Mouse (Mus musculus) G1E-ER4 (cell line): ENCODE measurements at regions not wholly inside any gene's neighbourhood (a gene's known extent, or its start where the extent isn't known, plus 50 kb on each side); places are given as distances from the start of the nearest gene placed in this dataset.

Source experiments
- GATA1 ChIP-seq: IDR thresholded peaks from one replicate; pipeline ENCODE4 v1.8.0; 2012; ENCODE audit warnings: low read length, inconsistent platforms

GRCm38 (mm10) chr1:186341878-186342277, 224.8 kb upstream of the Lyplal1 start:
- TF ChIP-seq GATA1, result no peak

- no peak for TF ChIP-seq GATA1
These were observed 223.6 kb upstream of the Lyplal1 start for GRCm38 (mm10) chr1:186340701-186341100.

- TF ChIP-seq GATA1, result no peak
These were observed 200.2 kb upstream of the Lyplal1 start for GRCm38 (mm10) chr1:186317285-186317684.

GRCm38 (mm10) chr1:186314180-186314579, 197.1 kb upstream of the Lyplal1 start:
- no peak for TF ChIP-seq GATA1

- no peak for TF ChIP-seq GATA1
These were observed 195.6 kb upstream of the Lyplal1 start for GRCm38 (mm10) chr1:186312698-186313097.

- TF ChIP-seq GATA1, result no peak
These were observed 194.9 kb upstream of the Lyplal1 start for GRCm38 (mm10) chr1:186312008-186312407.

- TF ChIP-seq GATA1, result no peak
These were observed 190.5 kb upstream of the Lyplal1 start for GRCm38 (mm10) chr1:186307627-186308026.

- no peak for TF ChIP-seq GATA1
These were observed 180.4 kb upstream of the Lyplal1 start for GRCm38 (mm10) chr1:186297464-186297863.

GRCm38 (mm10) chr1:186295201-186295600, 178.1 kb upstream of the Lyplal1 start:
- TF ChIP-seq GATA1, result no peak

- no peak for TF ChIP-seq GATA1
These were observed 177.5 kb upstream of the Lyplal1 start for GRCm38 (mm10) chr1:186294635-186295034.

GRCm38 (mm10) chr1:186289117-186289516, 172.0 kb upstream of the Lyplal1 start:
- no peak for TF ChIP-seq GATA1

- no peak for TF ChIP-seq GATA1
These were observed 170.7 kb upstream of the Lyplal1 start for GRCm38 (mm10) chr1:186287831-186288230.

- TF ChIP-seq GATA1, result no peak
These were observed 169.3 kb upstream of the Lyplal1 start for GRCm38 (mm10) chr1:186286401-186286800.

- TF ChIP-seq GATA1, result no peak
These were observed 161.0 kb upstream of the Lyplal1 start for GRCm38 (mm10) chr1:186277981-186278634.

GRCm38 (mm10) chr1:186271436-186271835, 154.3 kb upstream of the Lyplal1 start:
- no peak for TF ChIP-seq GATA1

- no peak for TF ChIP-seq GATA1
These were observed 150.2 kb upstream of the Lyplal1 start for GRCm38 (mm10) chr1:186267317-186267716.

GRCm38 (mm10) chr1:186264639-186265038, 147.5 kb upstream of the Lyplal1 start:
- no peak for TF ChIP-seq GATA1

- no peak for TF ChIP-seq GATA1
These were observed 146.8 kb upstream of the Lyplal1 start for GRCm38 (mm10) chr1:186263955-186264354.

- no peak for TF ChIP-seq GATA1
These were observed 146.1 kb upstream of the Lyplal1 start for GRCm38 (mm10) chr1:186263196-186263595.
